Mouse (Mus musculus): ENCODE data around the gene Trmt1.

Gene Trmt1

DNA sequence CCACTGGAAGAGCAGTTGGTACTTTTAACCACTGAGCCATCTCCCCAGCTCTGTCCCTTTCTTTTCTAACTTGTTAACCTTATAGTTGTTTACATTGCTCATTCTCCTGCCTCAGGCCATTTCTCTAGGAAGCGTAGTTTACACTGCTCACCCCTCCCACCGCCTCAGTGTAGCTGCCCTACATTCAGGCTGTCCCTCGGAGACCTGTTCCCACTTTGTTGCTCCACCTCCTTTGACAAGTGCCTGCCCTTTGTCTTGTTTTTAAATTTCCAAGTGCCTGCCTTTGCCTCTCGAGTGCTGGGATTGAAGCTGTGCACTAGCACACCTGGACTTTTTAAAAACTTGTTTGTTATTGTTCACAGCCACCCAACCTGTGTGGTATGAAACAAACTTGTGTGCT, 7.2 kb downstream of the Trmt1 start:
- DNase-seq: no peak

DNA sequence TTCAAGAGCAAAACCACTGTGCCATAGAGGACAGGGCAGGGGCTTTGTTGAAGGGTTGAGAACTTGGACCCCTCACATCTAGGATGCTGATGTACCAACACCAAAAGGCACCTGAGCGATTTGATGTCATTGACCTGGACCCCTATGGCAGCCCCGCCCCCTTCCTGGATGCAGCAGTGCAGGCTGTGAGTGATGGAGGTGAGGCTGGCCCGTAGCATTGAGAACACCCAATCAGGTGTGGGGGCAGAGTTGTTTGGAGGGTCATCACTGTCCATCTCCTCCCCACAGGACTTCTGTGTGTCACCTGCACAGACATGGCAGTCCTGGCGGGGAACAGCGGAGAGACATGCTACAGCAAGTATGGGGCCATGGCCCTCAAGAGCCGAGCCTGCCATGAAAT, 9.0 kb downstream of the Trmt1 start:
- no peak for DNase-seq

DNA sequence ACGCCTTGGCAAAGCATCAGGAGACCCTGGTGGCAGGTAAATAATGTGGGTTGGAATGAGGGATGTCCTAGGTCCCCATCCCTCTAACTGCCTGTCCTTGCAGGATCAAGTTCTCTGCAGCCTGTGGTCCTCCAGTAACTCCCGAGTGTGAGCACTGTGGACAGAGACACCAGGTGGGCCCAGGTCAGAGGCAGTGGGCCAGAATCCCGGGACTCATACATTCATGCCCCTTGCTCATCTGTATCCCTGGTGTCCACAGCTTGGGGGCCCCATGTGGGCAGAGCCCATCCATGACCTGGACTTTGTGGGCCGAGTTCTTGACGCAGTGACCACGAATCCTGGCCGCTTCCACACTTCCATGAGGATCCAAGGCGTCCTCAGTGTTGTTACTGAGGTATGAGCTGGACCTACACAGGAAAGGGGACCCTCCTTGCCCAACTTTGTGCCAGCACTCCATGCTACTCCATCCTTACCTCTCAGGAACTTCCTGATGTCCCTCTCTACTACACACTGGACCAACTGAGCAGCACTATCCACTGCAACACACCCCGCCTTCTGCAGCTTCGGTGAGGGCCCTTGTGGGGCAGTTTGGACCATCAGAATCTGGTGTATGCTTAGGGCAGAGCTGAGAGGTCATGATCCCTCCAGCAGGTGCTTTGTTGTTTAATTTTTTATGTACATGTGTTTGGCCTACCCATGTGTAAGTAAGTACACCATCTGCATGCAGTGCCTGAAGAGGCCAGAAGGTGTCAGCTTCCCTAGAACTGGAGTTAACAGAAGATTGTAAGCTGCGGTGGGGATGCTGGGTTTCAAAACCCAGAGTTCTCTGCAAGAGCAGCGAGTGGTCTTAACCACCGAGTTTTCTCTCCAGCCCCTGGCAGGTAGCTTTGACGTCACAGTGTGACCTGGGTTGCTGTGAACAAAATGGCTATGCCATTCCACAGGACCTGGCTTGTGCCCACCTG, 11.3 kb downstream of the Trmt1 start:
- DNase-seq: no peak

DNA sequence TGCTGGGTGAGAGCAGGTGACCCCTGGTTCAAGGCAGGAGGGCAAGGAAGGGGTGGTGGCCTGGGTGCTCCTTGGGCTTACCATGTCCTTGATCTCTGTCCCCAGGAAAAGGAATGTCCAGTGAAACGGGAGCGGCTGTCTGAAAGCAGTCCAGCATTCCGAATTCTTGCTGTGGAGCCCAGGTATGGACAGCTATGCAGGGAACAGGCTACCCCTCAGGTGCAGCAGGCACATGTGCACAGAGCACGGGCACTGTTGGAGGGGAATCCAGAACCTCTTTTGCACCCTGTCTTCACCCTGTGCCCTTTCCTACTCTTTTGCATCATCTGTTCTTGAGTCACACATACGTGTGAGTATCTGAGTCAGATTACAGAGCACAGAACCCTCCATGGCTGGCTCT, 12.2 kb downstream of the Trmt1 start:
- no peak for DNase-seq

DNA sequence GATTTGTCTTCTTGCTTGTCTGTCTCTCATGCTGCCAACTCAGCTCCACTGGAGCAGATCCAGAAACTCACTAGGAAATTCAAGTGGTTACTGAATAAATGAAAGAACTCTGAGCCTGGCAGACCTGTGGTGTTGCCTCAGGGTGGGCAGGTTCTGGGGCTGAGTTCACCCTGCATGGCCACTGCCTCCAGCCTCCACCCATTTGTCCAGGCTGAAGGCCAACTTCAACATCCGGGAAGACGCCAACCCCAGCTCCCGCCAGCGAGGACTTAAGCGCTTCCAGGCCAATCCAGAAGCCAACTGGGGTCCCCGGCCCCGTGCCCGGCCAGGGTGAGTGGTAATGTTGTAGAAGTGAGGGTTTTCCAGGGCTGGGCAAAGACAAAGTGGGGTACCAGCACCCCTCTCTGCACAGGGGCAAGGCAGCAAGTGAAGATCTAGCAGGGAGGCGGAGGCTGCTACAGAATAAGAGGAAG, 12.9 kb downstream of the Trmt1 start:
- DNase-seq: peak; percentile 69 to 85

DNA sequence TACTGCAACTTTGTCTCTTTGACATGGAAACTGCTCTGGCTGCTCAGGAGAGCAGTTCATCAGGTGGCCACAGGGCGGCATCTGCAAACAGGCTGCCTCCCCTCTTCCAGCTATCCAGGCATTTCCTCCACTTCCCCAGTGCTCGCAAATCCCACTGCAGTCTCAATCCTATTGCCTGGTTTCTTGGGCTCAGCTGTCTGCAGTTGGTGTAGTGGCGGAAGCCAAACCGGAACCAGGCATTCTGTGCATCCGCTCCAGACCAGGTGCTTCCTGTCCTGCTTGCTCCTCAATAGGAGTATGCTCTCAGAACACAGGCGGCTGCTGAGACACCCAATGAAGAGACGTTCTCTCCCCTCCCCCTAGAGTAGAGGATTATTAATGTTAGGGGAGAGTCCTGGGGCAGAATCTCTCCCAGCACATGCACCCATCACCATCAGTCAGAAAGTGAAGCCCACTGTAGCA, 13.8 kb downstream of the Trmt1 start:
- peak; percentile 76 to 84 for DNase-seq

DNA sequence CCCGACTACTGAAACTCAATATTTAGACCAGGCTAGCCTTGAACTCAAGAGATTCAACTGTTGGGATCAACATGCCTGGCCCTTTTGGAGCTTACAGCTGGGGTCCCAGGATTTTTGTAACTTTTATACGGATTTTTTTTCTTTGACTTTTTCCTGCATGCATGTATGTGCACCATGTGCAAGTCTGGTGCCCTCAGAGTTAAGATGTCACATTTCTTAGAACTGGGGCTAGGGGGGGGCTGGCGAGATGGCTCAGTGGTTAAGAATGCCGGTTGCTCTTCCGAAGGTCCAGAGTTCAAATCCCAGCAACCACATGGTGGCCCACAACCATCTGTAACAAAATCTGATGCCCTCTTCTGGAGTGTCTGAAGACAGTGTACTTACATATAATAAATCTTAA, 14.4 kb downstream of the Trmt1 start:
- DNase-seq: no peak

DNA sequence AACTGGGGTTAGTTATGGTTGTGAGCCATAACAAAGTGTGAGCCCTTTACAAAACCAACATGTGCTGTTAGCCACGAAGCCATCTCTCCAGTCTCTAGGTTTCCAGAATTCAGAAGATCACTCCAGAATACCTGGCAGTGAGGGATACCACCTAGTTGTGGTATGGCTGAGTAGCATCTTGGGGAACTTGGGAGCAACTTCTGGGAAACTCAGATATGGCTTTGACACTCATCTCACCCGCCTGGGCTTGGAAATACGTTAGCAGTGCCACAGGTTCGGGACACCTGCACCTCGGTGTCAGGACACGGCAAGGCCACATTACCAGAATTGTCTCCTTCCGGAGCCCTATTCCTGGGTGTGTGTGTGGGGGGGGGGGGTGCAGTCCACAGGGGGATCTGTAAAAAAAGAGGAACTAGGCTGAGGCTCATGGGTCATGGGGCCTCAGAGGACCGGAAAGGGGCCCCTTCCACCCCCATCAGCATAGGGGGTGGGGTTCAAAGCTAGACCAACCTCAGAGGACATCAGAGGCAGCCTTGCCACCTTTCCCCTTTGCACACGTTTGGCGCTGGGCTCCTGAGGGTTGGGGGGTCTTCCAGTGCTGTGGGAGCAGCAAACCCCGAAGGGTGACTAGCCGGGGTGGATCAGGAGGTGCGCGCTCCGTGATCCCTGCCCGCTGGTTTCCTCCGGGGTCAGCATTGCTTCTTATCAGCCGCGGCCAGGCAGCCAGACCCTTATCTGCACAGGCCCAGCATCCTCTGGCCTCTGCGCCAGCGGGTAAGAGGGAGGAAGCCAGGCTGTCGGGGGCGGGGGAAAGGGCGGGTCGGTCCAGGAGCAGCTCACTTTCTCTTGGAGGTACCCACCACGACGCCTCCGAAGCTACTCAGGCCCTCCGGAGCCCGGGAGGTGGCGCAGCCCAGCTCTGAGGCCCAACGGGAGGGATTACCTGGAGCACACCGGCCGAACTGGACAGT, 15.1 kb downstream of the Trmt1 start, which contains the start of gene Lyl1:
Lyl1 (plus strand) TSS at position 517 of the 971 bp plus-strand sequence.
- DNase-seq: peak in 1 of 2 experiments; percentile 66

DNA sequence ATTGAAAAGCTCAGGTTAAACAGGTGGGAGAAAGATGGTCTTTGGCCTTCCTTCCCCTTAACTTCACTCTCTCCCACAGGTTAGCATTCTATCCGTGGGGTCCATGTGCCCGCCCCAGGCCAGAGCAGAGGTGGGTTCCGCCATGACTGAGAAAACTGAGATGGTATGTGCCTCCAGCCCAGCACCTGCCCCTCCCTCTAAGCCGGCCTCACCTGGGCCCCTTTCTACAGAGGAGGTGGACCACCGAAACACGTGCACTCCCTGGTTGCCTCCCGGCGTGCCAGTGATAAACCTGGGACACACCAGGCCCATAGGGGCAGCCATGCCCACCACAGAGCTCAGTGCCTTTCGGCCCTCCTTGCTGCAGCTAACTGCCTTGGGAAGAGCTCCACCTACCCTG, 16.5 kb downstream of the Trmt1 start:
- no peak for DNase-seq

DNA sequence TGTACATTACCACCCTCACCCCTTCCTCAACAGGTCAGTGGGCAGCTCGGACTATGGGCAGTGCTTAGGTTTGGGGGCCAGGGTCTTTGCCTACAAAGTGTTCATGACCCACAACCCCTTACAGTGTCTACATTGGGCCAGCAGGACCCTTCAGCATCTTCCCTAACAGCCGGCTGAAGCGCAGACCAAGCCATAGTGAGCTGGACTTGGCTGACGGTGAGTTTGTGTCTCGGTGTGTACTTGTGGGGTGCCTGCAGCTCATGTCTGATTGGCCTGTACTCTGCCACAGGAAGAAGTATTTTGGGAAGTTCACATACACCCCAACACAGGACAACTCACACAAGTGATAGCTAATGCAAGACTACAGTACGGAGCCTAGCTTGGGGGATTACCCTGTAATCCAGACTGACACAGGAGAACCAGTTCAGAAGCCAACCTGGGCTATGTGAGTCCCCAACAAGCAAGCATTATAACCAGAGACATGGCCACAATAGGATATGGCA, 16.9 kb downstream of the Trmt1 start:
- DNase-seq: no peak

DNA sequence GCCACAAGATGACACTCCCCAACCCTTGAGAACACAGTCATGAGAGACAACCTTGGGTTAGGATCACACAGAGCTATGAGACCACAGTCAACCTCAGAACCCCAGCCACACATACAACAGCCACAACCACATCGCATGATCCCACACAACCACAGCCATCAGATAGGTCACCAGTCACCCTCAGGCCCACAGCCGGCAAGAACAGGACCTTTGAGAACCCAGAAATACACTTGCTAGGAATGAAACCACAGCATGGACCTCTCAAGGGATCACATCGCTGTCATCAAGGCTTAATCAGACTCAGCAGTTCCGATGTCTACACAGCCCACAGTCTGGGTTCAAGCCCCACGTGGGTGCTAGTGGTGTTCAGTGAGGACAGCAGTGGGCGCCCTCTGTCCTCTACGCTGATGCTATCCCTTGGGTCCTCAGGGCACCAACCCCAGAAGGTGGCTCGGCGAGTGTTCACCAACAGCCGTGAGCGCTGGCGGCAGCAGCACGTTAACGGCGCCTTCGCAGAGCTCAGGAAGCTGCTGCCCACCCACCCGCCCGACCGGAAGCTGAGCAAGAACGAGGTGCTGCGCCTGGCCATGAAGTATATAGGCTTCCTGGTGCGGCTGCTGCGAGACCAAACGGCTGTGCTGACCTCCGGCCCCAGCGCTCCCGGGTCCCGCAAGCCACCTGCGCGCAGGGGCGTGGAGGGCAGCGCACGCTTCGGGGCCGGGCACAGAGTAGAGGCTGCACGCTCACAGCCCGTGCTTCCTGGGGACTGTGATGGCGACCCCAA, 17.6 kb downstream of the Trmt1 start:
- DNase-seq: no peak

DNA sequence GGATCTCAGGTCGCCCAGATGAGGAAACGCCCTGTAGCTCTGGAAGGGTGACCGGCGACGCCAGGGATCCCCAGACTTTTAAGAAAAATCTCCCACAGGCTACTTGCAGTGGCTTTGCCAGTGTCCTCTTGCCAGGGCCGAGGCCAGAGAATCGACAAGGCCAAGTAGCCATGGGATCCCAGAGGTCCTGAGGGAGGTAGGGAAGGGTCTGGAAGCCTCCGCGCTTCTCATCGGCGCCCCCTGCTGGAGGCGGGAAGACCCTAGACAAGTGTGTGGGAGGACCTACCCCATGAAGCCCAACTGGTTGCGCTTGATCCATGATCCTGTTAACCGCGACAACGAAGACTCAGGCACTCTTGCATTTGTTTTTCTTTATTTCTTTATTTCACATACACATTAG, 18.2 kb downstream of the Trmt1 start:
- DNase-seq: peak in 1 of 2 experiments; percentile 68

DNA sequence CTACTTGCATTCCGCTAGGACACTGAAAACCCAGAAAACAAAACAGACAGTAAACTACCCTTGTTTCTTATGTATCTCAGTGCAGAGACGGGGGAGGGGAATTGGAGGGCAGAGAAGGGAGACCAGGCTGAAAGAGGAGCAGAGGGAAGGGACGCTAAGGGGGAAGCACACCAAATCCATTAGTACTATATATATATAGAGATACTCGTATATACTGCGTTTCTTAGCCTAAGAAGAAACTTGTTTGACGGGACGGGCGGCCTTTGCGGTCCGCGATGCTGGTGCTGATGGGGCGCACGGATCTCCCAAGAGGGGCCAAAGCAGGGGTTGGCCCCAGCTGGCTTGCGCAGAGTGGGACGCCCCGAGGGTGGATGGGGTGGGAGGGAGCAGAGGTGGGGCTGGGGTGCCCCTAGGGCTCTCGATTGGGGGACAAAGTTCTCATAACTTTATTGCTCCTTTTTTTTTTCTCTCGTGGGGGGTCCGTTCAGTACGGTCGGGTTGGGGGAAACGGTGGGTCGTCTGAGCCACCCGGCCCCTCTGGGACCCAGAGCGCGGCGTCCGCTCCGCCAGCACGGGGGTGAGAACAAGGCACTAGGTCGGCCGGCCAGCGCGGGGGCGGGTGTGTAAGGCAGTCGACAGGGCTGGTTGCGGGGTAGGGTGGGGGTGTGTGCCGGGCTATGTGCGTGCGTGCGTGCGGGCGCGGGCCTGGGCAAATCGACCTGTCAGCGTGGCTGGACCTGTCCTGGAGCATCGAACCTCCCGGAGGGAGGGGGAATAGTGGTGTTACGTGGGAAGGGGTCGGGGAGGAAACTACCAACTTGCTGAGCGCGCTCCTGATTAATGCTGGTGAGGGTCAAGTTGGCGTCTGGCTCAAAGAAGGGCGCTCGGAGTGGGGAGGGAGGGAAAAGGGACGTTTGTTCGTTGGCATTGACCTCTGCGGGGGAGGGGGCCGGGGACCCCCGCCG, 19.0 kb downstream of the Trmt1 start:
- no peak for DNase-seq

DNA sequence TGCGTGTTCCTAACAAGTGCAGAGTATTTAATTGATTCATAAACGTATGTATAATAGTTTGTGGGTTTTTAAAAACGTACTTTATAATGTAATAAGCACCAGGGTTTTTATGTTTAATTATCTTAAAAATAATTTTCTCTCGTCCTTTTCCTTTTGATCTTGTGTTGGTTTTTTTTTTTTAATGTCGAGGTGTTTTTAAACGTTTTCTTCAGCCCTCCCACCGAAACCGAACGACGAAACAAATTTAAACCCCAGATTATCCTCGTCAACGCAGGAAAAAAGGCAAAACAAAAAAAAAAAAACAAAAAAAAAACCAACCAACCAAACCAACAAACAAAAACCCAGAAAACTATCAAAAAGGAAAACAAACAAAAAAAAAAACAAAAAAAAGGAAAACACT, 19.9 kb downstream of the Trmt1 start:
- DNase-seq: no peak

DNA sequence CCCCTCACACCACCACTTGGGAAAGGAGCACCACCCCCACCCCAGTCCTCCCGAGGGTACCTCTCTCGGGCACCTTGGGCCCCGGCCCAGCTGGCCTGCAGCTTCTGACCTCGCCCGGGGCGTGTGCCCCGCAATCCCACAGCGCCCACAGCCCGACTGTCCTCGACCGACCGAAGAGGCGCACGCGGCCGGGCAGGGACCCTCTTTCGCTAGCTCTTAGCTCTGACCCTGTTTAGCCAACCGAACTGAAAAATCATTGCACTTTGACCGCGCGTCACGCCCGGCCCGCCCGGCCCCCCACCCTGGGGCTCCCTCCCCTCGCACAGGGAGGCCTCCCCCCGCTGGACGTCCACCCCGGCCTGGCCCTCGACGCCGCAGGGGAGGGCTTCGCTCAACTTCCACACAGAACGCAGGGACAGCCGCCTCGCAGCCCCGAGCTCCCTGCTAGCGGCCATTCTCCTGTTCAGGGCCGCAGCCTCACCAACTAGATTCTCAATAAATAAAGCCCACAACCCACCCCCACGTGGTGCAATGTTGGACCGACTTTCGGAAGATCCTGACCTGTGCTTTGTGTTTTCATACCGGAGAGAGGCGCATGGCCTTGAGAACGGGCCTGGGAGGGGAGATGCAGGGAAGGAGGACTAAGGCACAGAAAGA, 20.6 kb downstream of the Trmt1 start:
- DNase-seq: peak in 1 of 2 experiments; percentile 6

DNA sequence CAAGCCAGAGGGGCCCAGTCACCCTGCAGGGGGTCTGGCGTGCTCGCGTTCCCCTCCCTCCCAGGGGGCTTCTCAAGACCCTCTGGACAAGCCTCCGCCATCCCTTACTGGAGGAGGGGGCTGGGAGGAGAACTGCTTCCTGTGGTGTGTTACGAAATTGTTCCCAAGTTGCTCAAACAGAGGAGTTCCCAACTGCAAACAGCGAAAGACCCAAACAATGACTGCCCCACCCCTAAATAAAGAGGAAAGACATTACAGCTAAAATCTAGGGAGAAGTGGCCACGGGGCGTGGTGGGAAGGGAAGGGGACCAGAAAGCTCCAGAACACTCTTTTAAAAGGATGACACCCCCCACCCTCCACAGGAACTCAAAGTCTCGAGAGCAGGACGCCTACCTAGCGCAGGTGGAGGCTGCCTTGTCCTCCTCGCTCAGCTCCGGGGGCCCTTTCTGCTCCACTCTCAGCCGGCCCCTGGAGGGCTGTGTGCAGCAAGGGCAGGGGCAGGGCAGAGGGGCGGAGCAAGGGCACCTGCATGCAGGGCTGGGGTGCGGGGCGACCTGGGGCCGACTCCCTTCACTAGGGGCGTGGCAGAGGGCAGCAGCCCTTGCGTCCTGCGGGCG, 21.3 kb downstream of the Trmt1 start:
- DNase-seq: peak in 1 of 2 experiments; percentile 15

DNA sequence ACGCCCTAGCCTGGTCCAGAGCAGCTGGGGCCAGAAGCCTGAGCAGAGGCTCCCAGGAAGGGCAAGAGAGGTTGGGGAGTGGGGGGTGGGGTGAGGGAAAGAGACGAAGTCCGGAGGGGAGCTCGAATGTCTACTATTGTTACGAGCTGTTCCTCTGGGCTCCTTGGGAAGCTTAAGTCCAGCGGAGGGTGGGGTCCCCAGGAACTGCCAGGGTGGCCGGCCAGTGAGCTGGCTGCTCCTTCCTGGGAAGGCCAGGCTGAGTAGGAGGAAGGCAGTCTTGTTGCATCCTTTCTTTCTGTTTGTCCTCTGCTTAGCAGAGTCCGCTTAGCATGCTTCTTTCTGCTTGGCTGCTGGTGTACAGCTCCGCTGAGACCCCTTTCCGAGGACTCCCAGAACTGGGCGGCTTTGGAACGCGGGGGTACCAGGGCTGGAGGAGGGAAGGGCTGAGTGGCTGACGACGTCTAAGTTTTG, 22.0 kb downstream of the Trmt1 start:
- no peak for DNase-seq

DNA sequence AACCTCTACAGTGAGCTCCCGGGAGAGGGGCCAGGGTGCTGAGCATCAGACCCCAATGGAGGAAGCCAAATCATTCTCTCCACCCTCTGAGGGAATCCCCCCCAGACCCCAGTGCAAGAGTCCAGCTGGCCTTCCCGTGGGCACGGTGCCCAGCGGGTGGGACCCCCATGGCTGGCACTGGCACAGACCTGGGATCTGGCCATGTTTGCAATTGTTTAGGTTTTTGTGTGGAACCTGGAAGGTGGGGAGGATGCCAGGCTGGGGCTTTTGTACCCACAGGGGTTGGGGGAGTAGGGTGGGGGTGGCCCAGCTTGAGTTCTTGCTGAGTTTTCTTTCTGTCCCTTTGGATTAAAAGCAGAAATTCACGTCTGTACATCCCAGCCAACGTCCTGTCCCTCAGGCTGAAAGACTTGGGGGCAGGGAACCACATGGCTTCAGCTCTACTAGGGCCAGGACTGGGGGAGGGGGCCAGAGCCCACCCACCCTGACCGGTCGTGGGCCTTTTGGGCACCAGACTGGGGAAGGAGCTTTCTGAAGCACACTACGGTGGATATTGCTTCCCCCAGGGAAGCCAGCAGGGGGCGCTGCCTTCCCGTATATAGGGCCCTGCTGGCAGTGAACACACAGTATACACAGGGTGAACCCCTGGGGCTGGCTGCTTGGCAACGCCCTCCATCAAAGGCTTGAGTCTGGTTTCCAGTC, 22.8 kb downstream of the Trmt1 start:
- peak; percentile 76 to 89 for DNase-seq

DNA sequence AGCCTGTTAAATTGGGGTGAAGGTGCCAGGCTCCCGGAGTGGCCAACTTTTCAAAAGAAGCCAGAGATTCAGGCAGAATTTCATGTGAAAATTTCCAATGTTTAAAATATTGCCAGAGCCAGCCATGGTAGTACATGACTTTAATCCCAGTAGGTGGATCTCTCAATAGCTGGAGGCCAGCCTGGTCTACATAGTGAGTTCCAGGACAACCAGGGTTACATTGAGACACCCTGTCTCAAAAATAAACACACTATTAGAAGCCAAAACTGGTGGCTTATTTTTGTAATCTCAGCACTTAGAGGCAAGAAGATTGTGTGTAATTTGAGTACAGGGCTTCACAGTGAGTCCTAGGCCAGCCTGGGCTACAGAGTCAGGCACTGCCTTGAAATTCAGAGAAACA, 23.8 kb downstream of the Trmt1 start:
- DNase-seq: no peak
